Mouse (Mus musculus) spleen, adult 2 months (tissue): ENCODE measurements at regions not wholly inside any gene's neighbourhood (a gene's known extent, or its start where the extent isn't known, plus 50 kb on each side); places are given as distances from the start of the nearest gene placed in this dataset.

Source experiments
- DNase-seq, 2 experiments: peaks; one replicate each; pipeline versions ENCODE4 v3.0.0 to v3.0.0-alpha.2; 2012 to 2021; ENCODE audit warnings: low spot score in 2 of 2, low read depth in 1 of 2
- H3K27ac ChIP-seq: fragments of 200-500 bp; 2 replicates; pipeline ENCODE4 v1.5.1; 2012; ENCODE audit warnings: low read length, inconsistent platforms; ENCODE audit not compliant: insufficient read depth
- H3K27me3 ChIP-seq: fragments of 200-500 bp; 2 replicates; pipeline ENCODE4 v1.6.1; 2012; ENCODE audit warnings: mild to moderate bottlenecking, moderate library complexity, low read length, inconsistent platforms; ENCODE audit not compliant: control insufficient read depth, insufficient read depth
- H3K36me3 ChIP-seq: fragments of 200-500 bp; 2 replicates; pipeline ENCODE4 v1.6.1; 2012; ENCODE audit warnings: mild to moderate bottlenecking, low read length, inconsistent platforms; ENCODE audit not compliant: control insufficient read depth, insufficient read depth
- H3K4me1 ChIP-seq: fragments of 200-500 bp; 2 replicates; pipeline ENCODE4 v1.6.1; 2011; ENCODE audit warnings: inconsistent platforms; ENCODE audit not compliant: control insufficient read depth, insufficient read depth, insufficient read length
- H3K4me3 ChIP-seq: fragments of 200-500 bp; 2 replicates; pipeline ENCODE4 v1.5.1; 2011; ENCODE audit warnings: mild to moderate bottlenecking, inconsistent platforms; ENCODE audit not compliant: insufficient read depth, insufficient read length; ENCODE audit errors: extremely low read depth
- CTCF ChIP-seq: fragments of 200-500 bp; IDR thresholded peaks from 2 replicates; pipeline ENCODE4 v1.5.1; 2011; ENCODE audit warnings: mild to moderate bottlenecking, inconsistent platforms; ENCODE audit not compliant: insufficient read depth, insufficient read length, insufficient replicate concordance; ENCODE audit errors: extremely low read depth
- POLR2A ChIP-seq: fragments of 200-500 bp; IDR thresholded peaks from 2 replicates; pipeline ENCODE4 v1.6.1; 2011; ENCODE audit warnings: low read depth, low read length, inconsistent platforms
- WGBS: fragments of 180-500 bp; shearing (Covaris S2); methylation state at CpG from one replicate; pipeline ENCODE4 v1.1.7; 2018; 5-methylcytosine and 5-hydroxymethylcytosine counted together

GRCm38 (mm10) chr13:107812014-107812413, 232.2 kb upstream of the Smim15 start:
- 62% methylated on average over 5 of the region's 5 CpGs for whole genome bisulfite sequencing

DNA sequence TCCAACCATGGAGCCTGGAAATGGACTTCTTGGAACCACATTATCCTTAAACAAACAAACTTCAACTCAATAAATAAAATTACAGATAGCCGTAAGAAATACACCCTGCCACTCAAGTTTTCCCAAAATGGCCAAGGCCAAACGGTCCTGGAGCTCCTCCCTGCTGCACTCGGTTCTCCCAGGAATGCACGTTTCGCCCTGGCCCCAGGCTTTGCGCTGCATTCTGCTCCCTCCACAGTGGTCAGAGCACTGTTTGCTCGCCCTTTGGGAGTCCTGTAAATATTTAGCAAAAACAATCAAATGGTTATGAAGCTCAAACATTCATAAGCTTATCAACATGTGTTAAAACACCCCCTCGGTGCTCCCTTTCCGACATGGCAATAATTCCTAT, 233.4 kb upstream of the Smim15 start:
- 91% methylated on average over 9 of the region's 9 CpGs for WGBS
- Histone ChIP-seq H3K4me1 (peaks cover 13% of the 10 kb centered on the region), H3K27me3 (no peaks in the 10 kb centered on the region), H3K4me3 (no peak overlapping the region), H3K36me3 (no peaks in the 10 kb centered on the region), H3K27ac (no peak overlapping the region)
- DNase-seq: no peak
- TF ChIP-seq POLR2A (no peak), CTCF (no peak)

More at GRCm38 (mm10) chr13:107812014-107812413, 232.2 kb upstream of the Smim15 start:
- DNase-seq: no peak
- no peak overlapping the region for H3K27ac ChIP-seq
- no peak overlapping the region for H3K4me3 ChIP-seq
- peaks cover 13% of the 10 kb centered on the region for H3K4me1 ChIP-seq
- TF ChIP-seq CTCF (no peak), POLR2A (no peak)
- H3K27me3 ChIP-seq: no peaks in the 10 kb centered on the region
- H3K36me3 ChIP-seq: no peaks in the 10 kb centered on the region

DNA sequence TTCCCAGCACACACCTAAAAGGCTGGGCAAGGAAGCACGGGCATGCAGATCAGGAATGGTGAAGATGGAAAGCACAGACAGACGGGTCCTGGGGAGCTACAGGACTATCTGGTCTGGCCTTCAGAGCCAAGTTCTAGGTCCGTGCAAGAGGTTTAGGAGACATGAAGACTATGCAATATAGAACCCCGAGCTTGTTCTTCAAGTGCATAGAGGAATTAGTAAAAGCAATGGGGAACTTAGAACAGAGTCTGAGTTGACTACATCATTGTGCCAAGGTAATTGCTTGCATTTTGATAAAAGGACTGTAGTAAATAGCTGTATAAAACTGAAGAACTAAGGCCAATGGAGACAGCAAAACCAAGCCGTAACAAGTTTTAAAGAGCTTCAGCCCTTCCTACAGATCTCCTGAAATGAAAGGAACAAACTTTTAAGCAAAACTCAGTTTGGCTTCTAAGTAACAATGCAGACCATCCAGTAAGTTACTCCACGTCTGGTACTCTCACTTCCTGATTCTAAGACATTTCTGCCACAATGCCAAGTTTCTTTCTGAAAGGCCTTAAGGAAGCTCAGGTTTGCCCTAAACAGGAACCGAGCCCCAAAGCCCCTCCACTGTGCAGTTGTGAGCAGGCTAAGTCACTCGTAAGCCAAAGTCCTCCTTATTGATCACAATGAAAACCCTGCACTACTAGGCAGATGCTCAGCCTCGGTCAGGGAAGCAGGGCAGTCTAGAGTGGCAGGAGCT, 234.0 kb upstream of the Smim15 start:
- WGBS: 57% methylated on average over 9 of the region's 9 CpGs
- H3K27ac ChIP-seq: no peak overlapping the region
- DNase-seq: peak in 1 of 2 experiments; percentile 14
- TF ChIP-seq POLR2A (no peak), CTCF (no peak)
- no peaks in the 10 kb centered on the region for H3K27me3 ChIP-seq
- no peak overlapping the region for H3K4me3 ChIP-seq
- peaks cover 13% of the 10 kb centered on the region for H3K4me1 ChIP-seq
- H3K36me3 ChIP-seq: no peaks in the 10 kb centered on the region

DNA sequence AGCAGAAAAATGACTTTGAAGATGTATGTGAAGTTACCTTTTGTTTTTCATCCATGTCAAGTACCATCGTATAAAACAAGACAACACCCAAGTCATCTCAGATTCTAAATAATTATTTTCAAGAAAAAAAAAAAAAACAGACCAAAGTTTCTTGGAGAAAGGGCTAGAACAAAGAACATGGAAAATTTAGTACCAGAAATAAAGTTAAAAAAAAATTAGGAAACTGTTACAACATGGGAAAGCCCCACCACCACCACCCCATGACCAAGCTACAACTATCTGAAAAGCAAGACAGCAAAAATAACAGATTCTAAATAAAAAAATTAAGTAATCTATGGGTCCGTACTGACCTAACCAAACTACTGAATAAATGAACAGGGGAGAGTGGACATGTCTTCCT, 235.3 kb upstream of the Smim15 start:
- 80% methylated on average over 2 of the region's 2 CpGs for WGBS
- Histone ChIP-seq H3K27me3 (no peaks in the 10 kb centered on the region), H3K36me3 (no peaks in the 10 kb centered on the region), H3K4me3 (no peak overlapping the region), H3K27ac (no peak overlapping the region), H3K4me1 (peaks cover 13% of the 10 kb centered on the region)
- no peak for TF ChIP-seq POLR2A
- TF ChIP-seq CTCF: no peak
- DNase-seq: no peak

DNA sequence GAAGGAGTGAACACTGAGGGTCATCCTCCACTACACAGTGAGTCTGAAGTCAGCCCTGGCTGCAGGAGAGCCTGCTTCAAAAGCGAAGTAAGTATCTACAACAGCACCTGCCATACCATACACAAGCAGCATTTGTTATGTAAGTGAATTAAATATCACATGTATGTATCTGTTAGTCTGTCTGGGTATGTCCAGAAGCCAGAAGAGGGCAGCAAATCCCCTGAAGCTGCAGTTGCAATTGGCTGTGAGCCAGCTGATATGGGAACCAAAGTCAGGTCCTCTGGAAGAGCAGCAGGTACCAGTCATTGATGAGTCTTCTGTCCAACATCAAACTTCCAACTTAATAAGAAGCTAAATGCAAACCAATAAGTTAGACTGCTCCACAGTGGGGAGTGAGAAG, 239.8 kb upstream of the Smim15 start:
- 91% methylated on average over 1 of the region's 1 CpGs for WGBS
- DNase-seq: no peak
- no peak for TF ChIP-seq CTCF
- no peak for TF ChIP-seq POLR2A
- Histone ChIP-seq H3K36me3 (no peaks in the 10 kb centered on the region), H3K4me3 (no peak overlapping the region), H3K27ac (no peak overlapping the region), H3K27me3 (no peaks in the 10 kb centered on the region), H3K4me1 (no peaks in the 10 kb centered on the region)

DNA sequence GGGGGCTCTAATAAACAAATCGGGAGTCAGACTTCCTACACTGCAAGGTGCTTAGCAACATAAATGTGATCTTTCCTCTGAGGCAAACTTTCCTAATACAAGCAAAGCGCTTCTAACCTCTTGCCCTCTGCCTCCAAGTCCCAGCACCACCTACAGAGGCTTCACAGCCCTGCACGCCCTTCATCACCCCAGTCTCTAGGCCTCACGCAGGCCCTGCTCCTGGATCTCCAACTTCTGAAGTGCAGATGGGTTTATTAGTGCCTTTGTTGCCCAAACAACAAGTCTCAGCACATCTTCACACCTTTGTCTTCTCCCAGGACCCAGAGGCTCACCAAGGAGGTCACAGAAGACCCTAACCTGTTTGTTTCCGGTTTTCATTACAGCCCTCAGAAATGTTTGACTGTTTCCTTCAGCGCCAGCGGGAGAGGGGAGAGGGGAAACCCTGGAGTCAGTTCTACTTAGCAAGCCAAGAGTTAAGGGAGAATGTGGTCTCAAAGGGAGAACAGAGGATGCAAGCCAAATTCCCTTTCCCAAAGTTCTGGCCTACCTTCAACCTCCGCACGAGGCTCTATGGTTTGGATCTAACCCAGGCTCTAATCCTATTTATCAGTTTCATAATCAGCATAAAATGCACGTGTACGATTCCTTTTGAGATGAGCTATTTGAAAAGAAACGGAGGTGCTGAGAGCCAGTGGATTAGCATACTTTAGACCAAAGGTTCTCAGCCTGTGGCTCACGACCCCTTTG, 244.9 kb upstream of the Smim15 start:
- Histone ChIP-seq H3K4me3 (no peak overlapping the region), H3K27ac (no peak overlapping the region), H3K27me3 (no peaks in the 10 kb centered on the region), H3K4me1 (no peaks in the 10 kb centered on the region), H3K36me3 (no peaks in the 10 kb centered on the region)
- no peak for DNase-seq
- WGBS: 82% methylated on average over 13 of the region's 13 CpGs
- TF ChIP-seq POLR2A: no peak
- TF ChIP-seq CTCF: no peak

DNA sequence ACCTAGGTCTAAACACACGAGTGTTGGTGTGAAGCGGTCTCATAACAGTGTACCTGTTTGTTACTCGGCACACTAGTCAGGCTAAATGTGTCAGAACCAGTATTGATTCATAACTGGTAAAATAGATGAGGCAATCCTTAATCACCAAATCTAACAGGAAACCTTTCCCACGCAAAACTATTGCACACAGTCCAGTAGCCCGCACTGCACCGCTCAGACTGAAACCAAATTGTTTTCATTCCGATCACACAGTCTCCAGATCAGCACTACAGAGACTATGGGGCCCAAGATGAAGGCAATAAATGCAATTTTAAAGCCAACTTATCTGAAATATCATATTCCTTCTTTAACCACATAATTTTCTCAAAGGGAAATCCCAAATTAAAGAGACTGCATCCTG, 246.1 kb upstream of the Smim15 start:
- DNase-seq: no peak
- no peak overlapping the region for H3K27ac ChIP-seq
- H3K4me3 ChIP-seq: no peak overlapping the region
- no peaks in the 10 kb centered on the region for H3K27me3 ChIP-seq
- no peak for TF ChIP-seq POLR2A
- no peak for TF ChIP-seq CTCF
- H3K36me3 ChIP-seq: no peaks in the 10 kb centered on the region
- no peaks in the 10 kb centered on the region for H3K4me1 ChIP-seq
- WGBS: 83% methylated on average over 7 of the region's 7 CpGs
